Mouse (Mus musculus): Measurements from ENCODE around the gene Scaf1. TPM values are rescaled to one million over a fixed set of nuclear protein-coding genes. Genes with fewer than 3 reads are reported as not detected.

Gene Scaf1
- polyA plus RNA-seq (2014; fragmentation: Nextera tagmentation; extraction: Ambion mirVana), result 59.9 and 60.2 TPM in 2 replicates

DNA sequence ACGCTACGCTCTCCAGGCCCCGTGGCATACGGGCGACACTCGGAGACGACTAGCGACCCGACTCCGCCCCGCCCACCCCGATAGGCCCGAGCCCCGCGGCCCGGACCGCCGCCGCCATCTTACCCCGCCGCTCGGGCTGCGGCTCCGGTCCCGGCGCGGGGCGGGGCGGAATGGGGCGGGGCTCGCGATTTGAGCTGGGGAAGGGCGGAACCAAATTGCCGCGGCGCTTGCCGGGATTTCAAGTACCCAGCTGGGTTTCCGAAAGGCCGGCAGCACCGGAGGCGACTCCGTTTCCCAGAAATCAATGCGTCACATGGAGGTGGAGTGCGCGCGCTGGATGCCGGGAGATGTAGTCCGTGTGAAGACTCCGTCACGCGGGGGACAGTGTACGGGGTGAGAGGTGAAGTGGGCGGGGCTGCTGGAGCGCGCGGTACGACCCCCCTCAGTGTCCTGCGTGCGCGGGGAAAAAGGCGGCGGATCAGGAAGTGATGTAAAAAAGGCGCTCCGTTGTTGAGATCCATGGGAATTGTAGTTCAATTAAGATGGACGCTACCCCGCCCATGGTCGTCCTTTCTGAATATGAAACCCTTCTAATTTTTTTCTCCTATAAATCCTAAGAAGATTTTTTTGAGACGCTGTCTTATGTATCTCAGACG is at the start of gene Scaf1:
Gene Scaf1, minus strand, starts transcription at position 407 of the 656 bp plus-strand sequence.
- peaks cover 15% of the 10 kb centered on the region for H3K36me3 ChIP-seq (ENCODE audit: control insufficient read depth, insufficient read depth, low read length)
- peak within 1 kb of the TSS; percentile 96 for H3K4me3 ChIP-seq (ENCODE audit: low read depth, low read length)
- no peaks in the 10 kb centered on the region for H3K9me3 ChIP-seq (ENCODE audit: control insufficient read depth, low read length)
- ATAC-seq (replicated peaks; ENCODE audit: low FRiP score), result peak; percentile 89
- peaks cover 12% of the 10 kb centered on the region; the same call in 1 of the 2 replicates for H3K4me1 ChIP-seq (replicated peaks; ENCODE audit: control insufficient read depth, insufficient read depth, low read length)
- H3K27ac ChIP-seq (ENCODE audit: low read depth, low read length), result peak within 1 kb of the TSS; percentile 85
- WGBS, result under 1% methylated on average over 67 of the region's 69 CpGs
- peak within 1 kb of the TSS; percentile 99 for H3K4me2 ChIP-seq (ENCODE audit: low read depth, low read length, severe bottlenecking)
- H3K9ac ChIP-seq (ENCODE audit: low read length), result peak within 1 kb of the TSS; percentile 93
- H3K27me3 ChIP-seq (ENCODE audit: control insufficient read depth, insufficient read depth, low read length), result no peaks in the 10 kb centered on the region
- peak; percentile 100 for DNase-seq (ENCODE audit: low spot score)

DNA sequence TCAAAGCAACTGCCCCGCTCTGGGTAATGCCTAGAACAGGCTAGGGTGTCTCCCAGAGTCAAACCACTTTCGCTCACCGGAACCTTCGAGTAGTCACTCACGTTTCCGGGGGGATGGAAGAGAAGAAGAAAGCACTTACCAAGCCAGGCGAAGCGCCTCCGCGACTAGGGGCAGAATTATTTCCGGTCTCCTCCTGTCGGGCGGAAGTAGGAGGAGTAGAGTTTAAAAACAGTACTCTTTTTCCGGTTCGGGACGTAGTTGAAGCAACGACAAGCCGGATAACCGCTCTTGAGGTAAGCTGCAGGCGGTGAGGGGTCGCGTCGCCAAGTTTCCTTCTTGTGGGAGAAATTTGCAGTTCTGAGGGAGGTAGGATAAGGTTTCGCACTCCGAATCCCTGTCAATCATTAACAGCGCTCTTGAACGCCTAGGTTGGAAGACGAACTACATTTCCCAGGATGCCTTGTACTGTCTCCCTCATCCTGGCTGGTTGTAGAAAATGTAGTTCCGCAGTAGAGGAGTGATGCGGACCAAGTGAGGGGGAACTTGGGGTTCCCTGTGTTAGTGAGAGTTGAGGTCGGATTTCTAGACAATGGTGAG is 46.2 kb upstream of the Scaf1 start, which contains the start of the genes Nosip and Prrg2:
Gene Nosip, plus strand, starts transcription at position 191 of the 597 bp plus-strand sequence.
Gene Prrg2, minus strand, starts transcription at position 439 of the 597 bp plus-strand sequence.
- ATAC-seq (replicated peaks; ENCODE audit: low FRiP score), result peak; percentile 87
- Histone ChIP-seq H3K27me3 (ENCODE audit: control insufficient read depth, insufficient read depth, low read length) (no peaks in the 10 kb centered on the region), H3K4me1 (replicated peaks; ENCODE audit: control insufficient read depth, insufficient read depth, low read length) (peaks cover 15% of the 10 kb centered on the region), H3K4me2 (ENCODE audit: low read depth, low read length, severe bottlenecking) (peak within 1 kb of the TSS; percentile 51), H3K27ac (ENCODE audit: low read depth, low read length) (peak within 1 kb of the TSS; percentile 66), H3K9me3 (ENCODE audit: control insufficient read depth, low read length) (no peaks in the 10 kb centered on the region), H3K9ac (ENCODE audit: low read length) (peak within 1 kb of the TSS; percentile 71), H3K36me3 (ENCODE audit: control insufficient read depth, insufficient read depth, low read length) (no peaks in the 10 kb centered on the region), H3K4me3 (ENCODE audit: low read depth, low read length) (peak within 1 kb of the TSS; percentile 69)
- WGBS, result under 1% methylated on average over 31 of the region's 31 CpGs
- peak; percentile 95 for DNase-seq (ENCODE audit: low spot score)

DNA sequence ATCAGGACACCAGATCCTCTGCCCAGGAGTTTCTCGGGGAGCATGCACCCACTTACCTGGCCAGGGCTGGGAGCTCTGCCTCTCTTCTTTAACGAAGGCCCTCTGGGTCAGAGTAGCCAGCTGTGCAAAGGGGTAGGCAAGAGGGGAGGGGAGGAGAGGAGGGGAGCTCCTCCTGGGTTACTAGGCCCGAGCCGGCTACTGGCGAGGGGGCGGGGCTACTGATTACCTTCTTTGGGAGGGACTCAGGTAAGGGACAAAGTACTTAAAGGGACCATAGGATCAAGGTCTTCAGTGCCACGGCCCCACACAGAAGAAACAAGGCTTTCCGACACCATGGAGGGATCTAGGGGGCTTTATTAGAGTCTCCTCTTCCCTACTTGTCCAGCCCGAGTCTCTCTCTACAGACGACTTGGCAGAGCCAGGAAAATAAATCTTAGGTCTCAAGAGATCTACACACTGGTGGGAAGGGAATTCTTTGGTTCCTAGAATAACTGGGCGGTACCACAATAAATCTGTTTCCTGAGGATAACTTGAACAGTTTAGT is 45.4 kb upstream of the Scaf1 start:
- Histone ChIP-seq H3K9me3 (ENCODE audit: control insufficient read depth, low read length) (no peaks in the 10 kb centered on the region), H3K4me3 (ENCODE audit: low read depth, low read length) (peak overlapping the region; percentile 69), H3K9ac (ENCODE audit: low read length) (peak overlapping the region; percentile 71), H3K4me1 (replicated peaks; ENCODE audit: control insufficient read depth, insufficient read depth, low read length) (peaks cover 15% of the 10 kb centered on the region), H3K4me2 (ENCODE audit: low read depth, low read length, severe bottlenecking) (peak overlapping the region; percentile 49), H3K36me3 (ENCODE audit: control insufficient read depth, insufficient read depth, low read length) (no peaks in the 10 kb centered on the region), H3K27me3 (ENCODE audit: control insufficient read depth, insufficient read depth, low read length) (no peaks in the 10 kb centered on the region), H3K27ac (ENCODE audit: low read depth, low read length) (peak overlapping the region; percentile 7; the same call in 1 of the 2 replicates)
- WGBS, result 20% methylated on average over 11 of the region's 11 CpGs
- ATAC-seq (replicated peaks; ENCODE audit: low FRiP score), result no peak
- no peak for DNase-seq (ENCODE audit: low spot score)

DNA sequence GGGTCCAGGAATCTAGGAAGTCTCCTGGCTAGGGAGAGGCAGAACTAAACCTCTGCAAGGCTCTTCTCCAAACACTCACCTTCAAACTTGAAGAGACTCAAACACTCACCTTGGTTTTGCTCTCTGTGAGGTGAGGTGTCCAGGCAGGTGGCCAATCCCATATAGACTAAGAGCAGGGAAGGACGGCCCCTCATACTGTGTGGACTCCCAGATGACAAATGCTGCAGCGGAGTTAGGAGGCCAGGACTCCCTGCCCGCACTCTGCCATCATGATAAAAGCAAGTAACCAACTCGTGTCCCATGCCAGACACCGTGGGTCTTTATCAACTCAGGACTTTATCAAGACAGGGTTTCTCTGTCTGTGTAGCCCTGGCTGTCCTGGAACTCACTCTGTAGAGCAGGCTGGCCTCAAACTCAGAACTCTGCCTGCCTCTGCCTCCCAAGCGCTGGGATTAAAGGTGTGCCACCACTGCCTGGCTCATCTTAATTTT is 44.5 kb upstream of the Scaf1 start:
- ATAC-seq (replicated peaks; ENCODE audit: low FRiP score), result no peak
- Histone ChIP-seq H3K9ac (ENCODE audit: low read length) (no peak overlapping the region), H3K4me2 (ENCODE audit: low read depth, low read length, severe bottlenecking) (no peak overlapping the region), H3K27me3 (ENCODE audit: control insufficient read depth, insufficient read depth, low read length) (no peaks in the 10 kb centered on the region), H3K36me3 (ENCODE audit: control insufficient read depth, insufficient read depth, low read length) (no peaks in the 10 kb centered on the region), H3K9me3 (ENCODE audit: control insufficient read depth, low read length) (no peaks in the 10 kb centered on the region), H3K4me1 (replicated peaks; ENCODE audit: control insufficient read depth, insufficient read depth, low read length) (peaks cover 15% of the 10 kb centered on the region), H3K4me3 (ENCODE audit: low read depth, low read length) (no peak overlapping the region), H3K27ac (ENCODE audit: low read depth, low read length) (no peak overlapping the region)
- DNase-seq (ENCODE audit: low spot score), result no peak
- WGBS, result 85% methylated on average over 6 of the region's 6 CpGs

DNA sequence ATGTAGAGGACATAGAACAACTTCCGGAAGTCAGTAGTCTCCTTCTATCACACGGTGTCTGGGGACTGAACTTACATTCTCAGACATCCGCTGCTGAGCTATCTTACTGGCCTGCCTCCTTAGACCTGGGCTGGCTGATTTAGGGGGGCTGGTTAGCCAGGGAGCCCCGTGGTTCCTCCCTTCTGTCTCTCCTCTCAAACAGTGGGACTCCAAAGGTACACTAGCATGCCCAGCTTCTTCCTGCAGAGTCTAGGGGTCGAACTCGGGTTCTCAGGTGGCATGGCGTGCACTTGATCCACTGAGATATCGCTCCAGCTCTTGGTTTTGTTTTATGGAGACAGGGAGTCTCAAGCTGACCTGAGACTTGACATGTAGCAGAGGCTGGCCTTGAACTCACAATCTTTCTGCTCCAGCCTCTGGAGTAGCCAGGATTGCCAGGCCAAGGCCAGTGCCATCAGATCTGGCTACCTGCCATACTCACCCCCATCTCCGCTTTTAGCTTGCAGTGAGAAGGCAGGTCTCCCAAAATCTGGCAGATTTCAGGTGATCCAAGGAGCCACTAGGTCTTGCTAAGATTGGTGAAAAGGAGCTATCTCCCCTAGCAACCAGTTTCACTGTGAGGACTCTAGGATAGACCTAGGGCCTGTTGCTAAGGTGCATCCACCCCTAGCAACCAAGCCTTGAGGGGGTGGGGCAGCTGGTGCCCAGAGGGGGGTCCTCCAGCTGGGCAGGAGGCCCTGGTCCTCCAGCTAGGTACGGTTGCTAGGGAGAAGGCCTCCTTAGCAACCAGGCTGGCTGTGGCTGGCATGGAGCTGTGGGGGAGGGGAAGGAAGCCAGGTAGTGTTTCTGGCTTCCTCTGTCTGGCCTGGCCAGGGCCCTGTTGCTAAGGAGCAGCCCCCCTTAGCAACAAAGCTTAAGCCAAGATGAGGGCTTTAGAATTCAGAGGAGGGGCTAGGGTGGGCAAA is 42.7 kb upstream of the Scaf1 start:
- H3K27me3 ChIP-seq (ENCODE audit: control insufficient read depth, insufficient read depth, low read length), result no peaks in the 10 kb centered on the region
- WGBS, result 75% methylated on average over 10 of the region's 10 CpGs
- ATAC-seq (replicated peaks; ENCODE audit: low FRiP score) (no peak), DNase-seq (ENCODE audit: low spot score) (no peak)
- H3K4me3 ChIP-seq (ENCODE audit: low read depth, low read length), result no peak overlapping the region
- H3K36me3 ChIP-seq (ENCODE audit: control insufficient read depth, insufficient read depth, low read length), result no peaks in the 10 kb centered on the region
- H3K9ac ChIP-seq (ENCODE audit: low read length), result no peak overlapping the region
- peaks cover 15% of the 10 kb centered on the region for H3K4me1 ChIP-seq (replicated peaks; ENCODE audit: control insufficient read depth, insufficient read depth, low read length)
- H3K4me2 ChIP-seq (ENCODE audit: low read depth, low read length, severe bottlenecking), result 0 out of 2 replicates have a peak overlapping the region, but pooled peaks have one; percentile 11
- H3K27ac ChIP-seq (ENCODE audit: low read depth, low read length), result peak overlapping the region; percentile 37; the same call in 1 of the 2 replicates
- no peaks in the 10 kb centered on the region for H3K9me3 ChIP-seq (ENCODE audit: control insufficient read depth, low read length)

DNA sequence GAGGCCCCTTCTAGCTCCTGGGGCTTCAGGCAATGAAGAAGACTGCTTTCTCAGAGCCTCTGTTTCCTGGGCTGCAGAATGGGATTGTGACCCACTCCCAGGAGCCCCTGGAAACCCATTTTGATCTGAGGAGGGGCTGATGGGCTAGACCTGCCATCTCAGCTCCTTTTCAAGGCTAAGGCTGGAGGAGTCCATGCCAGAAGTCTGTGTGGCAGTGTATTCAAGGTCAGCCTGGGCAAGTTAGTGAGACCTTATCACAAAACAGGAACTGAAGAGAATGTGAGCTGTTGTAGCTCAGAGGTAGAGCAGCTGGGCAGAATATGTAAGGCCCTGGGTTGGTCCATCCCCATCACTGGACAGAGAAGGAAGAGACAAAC is 40.8 kb upstream of the Scaf1 start:
- no peak overlapping the region for H3K4me3 ChIP-seq (ENCODE audit: low read depth, low read length)
- no peak overlapping the region for H3K9ac ChIP-seq (ENCODE audit: low read length)
- no peaks in the 10 kb centered on the region for H3K36me3 ChIP-seq (ENCODE audit: control insufficient read depth, insufficient read depth, low read length)
- H3K4me1 ChIP-seq (replicated peaks; ENCODE audit: control insufficient read depth, insufficient read depth, low read length), result peaks cover 14% of the 10 kb centered on the region
- no peaks in the 10 kb centered on the region for H3K9me3 ChIP-seq (ENCODE audit: control insufficient read depth, low read length)
- no peak overlapping the region for H3K27ac ChIP-seq (ENCODE audit: low read depth, low read length)
- DNase-seq (ENCODE audit: low spot score), result no peak
- no peak overlapping the region for H3K4me2 ChIP-seq (ENCODE audit: low read depth, low read length, severe bottlenecking)
- no peaks in the 10 kb centered on the region for H3K27me3 ChIP-seq (ENCODE audit: control insufficient read depth, insufficient read depth, low read length)
- ATAC-seq (replicated peaks; ENCODE audit: low FRiP score), result no peak

DNA sequence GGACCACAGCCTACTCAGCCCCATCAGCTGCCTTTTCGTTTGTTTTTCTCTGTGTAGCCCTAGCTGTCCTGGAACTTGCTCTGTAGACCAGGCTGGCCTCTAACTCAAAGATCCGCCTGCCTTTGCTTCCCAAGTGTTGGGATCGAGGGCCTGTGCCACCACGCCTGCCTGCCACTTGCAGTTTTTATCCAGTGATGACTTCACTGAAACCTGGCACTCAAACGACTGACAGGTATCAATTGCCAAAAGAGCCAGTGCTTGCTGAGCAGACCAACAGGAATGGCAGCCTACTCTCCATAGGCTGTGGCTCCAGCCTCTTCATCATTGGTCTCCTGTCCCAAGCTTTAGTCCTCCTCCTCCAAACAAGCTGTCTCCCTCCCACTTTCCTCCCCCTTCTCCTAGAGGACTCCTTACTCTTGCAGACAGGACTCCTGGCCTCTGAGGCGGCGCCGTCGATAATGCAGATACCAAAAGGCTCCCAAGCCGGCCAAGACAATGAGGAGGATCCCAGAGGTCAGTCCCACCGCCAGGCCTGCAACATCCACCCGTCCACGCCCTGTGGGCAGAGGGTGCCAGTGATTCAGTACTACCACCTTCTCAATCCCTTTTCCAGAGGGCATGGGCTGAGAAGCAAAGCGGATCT is 40.3 kb upstream of the Scaf1 start:
- Histone ChIP-seq H3K4me3 (ENCODE audit: low read depth, low read length) (no peak overlapping the region), H3K36me3 (ENCODE audit: control insufficient read depth, insufficient read depth, low read length) (no peaks in the 10 kb centered on the region), H3K4me2 (ENCODE audit: low read depth, low read length, severe bottlenecking) (no peak overlapping the region), H3K27me3 (ENCODE audit: control insufficient read depth, insufficient read depth, low read length) (no peaks in the 10 kb centered on the region), H3K9me3 (ENCODE audit: control insufficient read depth, low read length) (no peaks in the 10 kb centered on the region), H3K9ac (ENCODE audit: low read length) (no peak overlapping the region), H3K27ac (ENCODE audit: low read depth, low read length) (no peak overlapping the region), H3K4me1 (replicated peaks; ENCODE audit: control insufficient read depth, insufficient read depth, low read length) (peaks cover 12% of the 10 kb centered on the region)
- DNase-seq (ENCODE audit: low spot score) (no peak), ATAC-seq (replicated peaks; ENCODE audit: low FRiP score) (no peak)
- WGBS, result 62% methylated on average over 14 of the region's 14 CpGs
